Mouse (Mus musculus): ENCODE results near the gene Sfswap.

GRCm38 (mm10) chr5:129518180-129518579 lies 17.2 kb downstream of the Sfswap start:
- TF ChIP-seq CTCF (IDR thresholded peaks at IDR 0.05; ENCODE audit: insufficient read depth, low read depth, low read length) = no peak
- no peak for TF ChIP-seq POLR2A (IDR thresholded peaks at IDR 0.05; ENCODE audit: insufficient read depth, low read depth, low read length)
